Mouse (Mus musculus) frontal cortex, postnatal 10 days (tissue): ENCODE results near the gene Lhx4.

ENCODE experiments used
- DNase-seq, 2 experiments: peaks; one replicate each; pipeline ENCODE4 v3.0.0; 2022; ENCODE audit warnings: low spot score in 2 of 2, mixed read lengths in 1 of 2

Lhx4 gene

DNA sequence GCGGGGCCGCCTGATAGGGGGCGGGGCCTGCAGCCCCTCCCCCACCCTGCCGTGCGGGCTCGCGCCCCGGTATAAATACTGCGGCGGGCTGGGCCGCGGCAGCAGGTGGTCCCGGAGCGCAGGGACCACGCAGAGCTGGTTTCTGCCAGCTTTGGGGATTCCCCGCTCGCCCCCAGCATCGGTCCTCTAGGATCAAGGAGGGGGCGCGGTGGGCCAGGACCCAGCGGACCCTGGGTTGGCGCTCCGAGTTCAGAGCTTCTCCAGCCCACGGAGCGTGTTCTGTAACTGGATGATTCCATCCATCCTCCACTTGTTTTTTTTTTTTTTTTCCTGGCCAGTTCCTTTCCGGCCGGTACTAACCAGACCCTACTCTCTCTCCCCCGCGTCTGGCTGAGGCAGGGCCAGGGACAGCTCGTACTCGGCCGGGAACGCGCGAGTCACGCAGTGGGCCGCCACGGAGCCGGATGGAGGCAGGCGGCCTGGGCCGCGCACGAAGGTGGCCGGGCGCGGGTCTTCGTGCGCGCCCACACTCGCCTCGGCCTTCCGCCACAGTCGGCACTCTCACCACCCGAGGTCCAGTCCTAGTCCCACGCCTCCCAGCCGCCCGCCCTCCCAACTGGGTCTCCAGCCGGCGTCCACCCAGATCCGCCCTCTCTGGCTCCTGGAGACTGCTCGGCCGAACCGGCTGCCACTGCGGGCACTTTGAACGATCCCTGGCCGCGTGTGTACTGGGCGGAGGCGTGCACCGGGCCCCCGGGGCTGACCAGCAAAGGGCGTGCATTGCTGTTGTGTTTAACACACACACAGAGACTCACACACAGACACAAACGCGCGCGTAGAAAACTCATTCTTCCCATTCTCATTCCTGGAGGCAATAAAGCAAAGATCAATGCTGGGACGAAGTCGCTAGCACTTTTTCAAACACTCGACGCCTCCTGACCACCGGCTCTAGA, 8.8 kb downstream of the Lhx4 start:
- no peak for DNase-seq

DNA sequence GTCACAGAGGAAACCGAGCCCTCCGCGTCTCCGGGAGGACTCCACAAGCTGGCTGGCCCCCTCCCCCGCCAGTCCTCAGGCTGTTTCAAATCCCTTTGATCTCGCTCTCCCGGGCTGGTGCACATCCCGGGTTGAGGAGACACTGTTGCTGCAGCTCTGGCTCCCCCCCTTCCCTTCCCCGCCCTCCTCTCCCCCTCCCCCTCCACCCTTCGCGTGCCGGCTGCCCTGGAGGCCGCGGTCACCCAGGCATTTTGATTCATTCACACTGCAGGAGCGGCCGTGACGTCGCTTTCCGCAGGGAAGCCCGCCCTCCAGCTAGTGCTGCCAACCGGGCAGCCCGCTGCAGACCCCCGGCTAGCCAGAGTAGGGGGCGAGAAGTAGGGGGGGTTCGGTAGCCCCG, 9.5 kb downstream of the Lhx4 start:
- peak in 1 of 2 experiments; percentile 11 for DNase-seq

DNA sequence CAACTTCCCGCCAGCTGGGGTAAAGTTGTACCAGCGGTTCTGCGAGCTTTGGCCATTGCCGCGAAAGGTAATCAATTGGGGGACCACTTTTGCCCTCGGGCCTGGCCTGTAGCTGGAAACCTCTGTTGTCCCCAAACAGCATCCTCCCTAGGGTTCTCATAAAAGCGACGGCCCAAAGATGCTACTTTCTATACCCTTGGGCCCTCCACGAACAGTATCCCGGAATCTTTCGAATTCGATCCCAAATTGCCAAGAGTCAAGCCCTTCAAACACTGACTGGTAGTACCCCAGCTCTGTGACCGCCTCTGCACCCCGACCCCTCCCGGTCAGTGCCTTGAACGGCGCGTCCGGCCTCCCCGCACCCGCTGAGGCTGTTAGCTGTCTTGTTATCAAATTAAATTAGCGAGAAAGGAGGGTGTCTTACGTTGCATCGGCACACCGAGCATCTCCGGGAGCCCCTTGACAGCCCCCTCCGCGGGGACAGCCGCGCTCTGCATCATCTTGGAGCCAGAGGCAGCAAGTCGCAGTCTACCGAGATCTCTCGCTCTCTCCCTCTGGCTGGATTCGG, 10.0 kb downstream of the Lhx4 start:
- DNase-seq = no peak

DNA sequence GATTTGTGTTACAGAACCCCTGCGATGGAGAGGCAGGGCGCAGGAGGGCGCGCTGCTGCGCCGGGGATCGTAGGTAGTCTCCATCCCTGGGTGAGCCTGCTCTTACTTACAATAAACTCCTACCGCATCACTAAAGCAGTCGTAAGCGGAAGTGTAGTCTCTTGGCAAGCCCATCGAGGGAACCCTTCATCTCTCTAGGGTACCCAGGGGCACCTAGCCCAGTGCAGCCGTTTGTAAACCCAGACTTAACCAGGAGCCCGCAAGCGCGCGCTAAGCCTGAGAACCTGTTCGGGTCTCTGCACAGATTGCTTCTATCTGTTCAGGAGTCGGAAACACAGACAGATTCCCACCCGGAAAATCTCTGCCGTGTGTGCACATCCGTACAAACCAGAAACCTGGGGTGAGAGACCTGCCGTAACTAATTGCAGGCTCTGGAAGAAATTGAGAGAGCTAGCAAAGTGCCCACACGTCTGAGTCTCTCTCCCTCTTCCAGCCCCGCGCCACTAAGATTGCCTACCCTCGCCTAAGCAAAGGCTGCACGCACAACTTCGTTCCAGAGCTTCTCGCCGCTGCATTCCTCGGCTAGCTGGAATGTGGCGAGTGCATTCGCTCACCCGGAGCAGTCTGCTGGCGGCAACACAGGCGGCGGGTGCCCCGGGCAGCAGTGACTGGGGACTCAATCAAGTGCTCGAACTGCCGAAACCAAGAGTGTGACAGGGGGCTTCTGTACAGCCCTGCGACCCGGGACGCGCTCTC, 10.7 kb downstream of the Lhx4 start:
- DNase-seq = no peak

DNA sequence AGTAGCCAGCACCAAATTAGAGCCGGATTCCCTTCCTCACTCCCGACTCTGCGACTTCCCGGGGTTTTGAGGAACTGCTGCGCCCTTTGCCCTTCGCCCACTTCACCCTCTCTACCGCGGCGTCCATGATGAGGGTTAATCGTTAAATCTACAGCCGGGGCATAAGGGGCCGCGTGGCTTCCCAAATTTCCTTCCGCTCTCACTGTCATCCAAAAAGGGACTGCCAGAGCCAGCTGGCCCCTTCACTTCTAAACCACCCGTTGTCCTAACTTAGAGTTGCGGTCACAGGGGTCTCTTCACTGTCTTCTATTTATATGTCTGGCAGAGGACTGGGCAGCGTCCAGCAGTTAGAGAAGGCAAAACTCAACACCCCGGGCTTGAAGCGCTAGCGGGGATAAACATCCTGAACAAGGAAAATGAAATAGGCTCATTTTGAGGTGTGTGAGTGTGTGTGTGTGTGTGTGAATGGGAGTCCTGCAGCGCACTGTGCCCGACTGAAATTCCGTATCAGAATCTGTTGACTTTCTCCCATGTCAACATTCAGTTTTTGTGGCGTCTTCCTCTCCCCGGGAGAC, 13.6 kb downstream of the Lhx4 start:
- DNase-seq = no peak

DNA sequence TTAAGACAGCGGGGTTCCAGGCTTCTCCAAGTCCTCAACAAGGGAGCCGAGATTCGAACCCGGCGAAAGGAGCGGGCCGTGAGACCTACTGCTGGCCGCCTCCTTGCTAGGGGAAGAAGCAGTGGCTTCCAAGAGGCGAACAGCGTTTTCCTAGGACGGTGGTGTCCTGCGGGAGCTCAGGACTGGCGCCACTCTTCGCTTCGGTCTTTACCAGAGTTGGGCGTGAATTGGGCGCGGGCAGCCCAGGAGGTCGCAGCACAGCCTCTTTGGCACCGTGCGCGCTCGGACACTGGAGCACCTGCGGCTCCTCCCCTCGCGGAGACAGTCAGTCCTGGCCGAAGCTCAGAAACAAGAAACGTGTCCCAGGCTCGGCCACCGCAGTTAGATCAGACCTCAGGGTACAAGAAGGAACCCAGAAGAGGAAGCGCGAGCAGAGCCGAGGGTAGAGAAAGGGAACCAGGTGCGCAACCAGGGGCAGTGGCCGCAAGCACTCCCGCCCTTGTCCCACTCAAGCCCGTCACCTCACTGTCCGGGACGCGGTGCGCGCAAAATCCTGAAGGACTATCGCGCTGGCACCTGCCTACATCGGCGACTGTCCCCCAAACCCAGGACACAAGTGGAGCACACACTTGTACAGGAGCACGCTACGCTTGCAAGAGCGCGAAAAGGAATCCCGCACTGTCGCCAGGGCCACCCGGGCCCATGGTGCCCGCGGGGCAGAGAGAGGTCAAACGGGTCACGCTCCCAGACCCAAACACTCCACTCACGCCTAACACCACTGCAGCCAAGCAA, 14.3 kb downstream of the Lhx4 start:
- DNase-seq = no peak

DNA sequence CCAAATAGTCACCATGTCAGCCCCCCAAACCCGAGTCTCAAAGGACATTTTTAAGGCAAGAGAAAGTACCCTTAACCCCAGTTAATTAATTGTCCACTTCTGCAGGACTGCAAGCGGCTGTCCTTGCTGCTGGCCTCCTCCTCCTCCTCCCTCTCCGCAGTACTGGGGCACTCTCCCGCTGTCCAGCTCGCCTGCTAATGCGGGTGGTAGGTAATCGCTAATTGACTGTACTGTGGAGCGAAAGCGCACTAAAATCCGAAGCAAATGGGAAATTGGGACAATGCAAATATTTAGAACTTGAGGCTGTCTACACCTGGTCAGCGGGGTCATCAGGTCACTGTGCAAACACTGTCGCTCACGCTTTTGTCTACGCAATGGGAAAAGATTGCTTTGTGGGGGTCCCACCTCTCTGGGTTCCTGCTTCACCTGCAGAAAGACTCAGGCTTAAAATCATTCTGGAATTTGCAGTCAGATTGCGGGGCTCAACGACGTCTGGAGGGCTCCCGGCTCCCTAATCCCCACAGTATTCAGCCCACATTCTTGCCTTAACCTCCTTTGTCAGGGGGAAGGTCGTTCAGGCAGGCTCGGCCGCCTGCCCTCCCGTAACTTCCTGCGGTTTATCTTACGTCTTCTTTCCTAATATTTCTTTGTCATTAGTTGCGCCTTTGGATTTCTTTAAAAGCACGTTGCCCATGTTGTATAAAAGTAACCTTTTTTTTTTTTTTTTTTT, 15.2 kb downstream of the Lhx4 start:
- no peak for DNase-seq

DNA sequence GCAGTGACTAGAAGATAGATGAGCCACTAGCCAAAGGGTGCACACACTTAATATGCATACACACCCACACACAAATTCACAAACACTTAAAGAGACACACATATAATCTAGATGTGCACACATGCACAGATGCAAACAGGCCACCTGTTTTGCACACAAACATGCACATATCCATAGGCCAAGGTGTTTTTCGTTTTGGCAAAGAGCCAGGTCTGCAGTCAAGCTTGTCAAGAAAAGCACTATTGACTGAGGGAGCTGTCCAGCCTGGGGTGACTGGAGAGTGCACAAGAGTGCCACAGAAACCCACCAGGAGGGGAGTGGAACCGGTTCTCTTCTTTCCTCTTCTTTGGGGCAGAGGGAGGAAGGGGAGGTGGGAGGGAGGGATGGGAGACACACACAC, 20.3 kb downstream of the Lhx4 start:
- no peak for DNase-seq

DNA sequence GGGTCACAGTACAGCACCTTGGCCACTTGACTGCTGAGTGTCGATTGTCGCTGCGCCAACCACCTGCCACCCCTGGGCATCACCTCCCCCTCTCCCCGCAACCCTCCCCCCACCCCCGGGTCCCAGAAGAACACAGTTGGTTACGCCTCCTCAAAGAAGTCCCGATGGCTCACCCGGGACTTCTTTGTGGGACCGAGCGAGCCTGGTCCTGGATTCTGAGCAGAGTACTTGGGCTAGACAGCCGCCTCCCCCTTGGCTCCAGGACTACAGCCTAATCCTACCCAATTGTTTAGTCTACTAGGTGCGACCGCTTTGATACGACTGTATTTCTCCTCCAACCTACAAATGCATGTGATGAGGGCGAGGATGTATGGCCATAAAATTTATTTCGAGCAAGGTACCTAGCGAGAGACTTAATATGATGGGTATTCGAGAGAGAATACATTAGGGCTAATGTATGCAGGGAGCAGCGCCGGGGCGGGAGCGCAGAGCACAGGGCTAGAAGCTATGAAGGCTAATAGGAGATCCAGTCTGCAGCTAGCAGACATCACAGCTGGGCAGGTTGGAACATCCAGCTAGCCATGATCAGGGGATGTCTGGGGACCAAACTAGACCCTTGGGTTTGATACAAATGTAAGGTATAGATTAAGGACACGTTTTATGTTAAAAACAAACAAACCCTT, 22.2 kb downstream of the Lhx4 start:
- no peak for DNase-seq

DNA sequence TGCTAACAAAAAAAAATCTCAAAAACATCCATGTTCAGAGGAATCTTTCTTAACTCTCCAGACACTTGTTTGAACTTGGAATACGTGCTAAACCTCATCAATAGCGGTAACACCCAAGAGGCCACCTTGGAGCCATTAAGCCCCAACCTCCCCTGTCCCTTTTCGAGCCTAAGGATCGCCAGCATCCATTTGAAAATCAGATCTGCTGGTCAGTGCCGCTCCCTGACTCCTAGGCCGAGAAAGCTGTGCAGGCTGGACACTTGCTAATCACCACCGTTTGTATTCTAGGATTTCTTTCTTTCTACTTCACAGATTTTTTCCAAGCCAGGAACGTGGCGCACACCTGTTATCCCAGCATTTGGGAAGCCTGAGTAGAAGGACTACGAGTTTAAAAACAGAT, 23.7 kb downstream of the Lhx4 start:
- DNase-seq = no peak

DNA sequence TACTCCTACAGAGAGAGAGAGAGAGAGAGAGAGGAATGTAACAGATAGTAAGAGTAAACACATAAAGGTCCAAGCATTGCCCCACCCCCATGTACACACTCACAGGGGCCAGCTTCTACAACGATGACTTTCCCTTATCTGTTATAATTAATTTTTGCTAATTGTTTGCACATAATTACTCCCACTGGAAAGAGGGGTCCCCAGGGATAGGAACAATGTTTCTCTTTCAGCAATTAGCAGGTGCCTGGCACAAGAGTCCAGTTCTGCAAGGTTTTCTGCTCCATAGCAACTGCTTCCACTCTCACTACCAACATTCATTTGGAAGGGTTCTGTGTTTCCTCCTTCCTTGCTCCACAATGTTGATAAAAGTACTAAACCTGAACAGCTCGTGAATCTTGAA, 25.6 kb downstream of the Lhx4 start:
- DNase-seq = no peak

DNA sequence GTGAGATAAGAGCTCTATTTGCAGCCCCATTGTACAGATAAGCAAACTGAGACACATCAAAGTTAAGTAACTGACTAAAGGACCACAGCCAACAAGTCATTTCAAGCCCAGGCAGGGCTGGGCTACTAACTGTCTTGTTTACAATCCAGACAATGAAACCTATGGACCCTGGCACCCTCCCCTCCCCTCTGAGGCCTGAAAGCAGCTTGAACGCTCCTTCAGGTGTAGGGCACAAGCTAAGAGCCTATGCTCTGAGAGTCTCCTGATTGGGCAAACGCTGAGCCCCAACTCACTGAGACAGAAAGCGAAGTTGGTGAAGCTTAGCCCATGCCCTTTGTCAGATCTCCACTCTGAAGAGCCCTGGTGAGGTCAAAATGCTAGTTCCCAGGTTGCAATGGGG, 27.2 kb downstream of the Lhx4 start:
- no peak for DNase-seq

DNA sequence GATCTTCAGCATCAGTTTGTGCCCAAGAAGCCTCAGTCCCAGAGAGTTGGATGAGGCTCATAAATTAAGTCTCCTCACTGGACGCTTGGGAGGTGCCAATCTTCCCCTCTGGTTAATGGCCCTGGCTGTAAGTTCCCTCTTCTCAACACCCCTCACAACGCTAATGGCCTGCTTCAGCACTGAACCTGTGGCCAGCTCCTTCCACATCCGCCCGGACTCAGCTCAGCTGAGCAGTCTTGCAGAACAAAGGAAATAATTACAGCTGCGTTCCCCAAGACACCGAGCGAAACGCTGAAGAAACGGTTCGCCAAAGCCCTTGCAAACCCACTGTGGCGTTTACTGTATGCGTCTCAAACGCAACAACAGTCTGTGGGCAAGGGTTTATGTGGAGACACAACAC, 29.3 kb downstream of the Lhx4 start:
- no peak for DNase-seq

DNA sequence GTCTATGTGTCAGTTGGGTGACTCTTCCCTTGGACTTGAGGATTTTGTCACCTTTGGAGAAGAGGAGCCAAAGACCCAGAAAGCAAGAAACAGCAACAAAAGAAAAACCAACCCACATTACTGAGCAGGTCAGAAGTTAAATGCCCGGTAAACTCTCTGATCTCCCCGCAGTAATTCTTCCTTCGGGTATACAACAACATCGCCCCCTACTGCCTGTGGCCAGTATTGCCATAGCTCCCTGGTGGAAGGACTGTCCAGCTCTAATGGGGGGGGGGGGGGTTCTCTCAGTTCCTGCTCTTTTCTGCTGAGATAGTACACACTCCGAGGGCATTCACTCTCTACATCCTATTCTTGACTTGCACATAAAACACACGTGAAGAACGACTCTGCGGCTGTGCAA, 30.0 kb downstream of the Lhx4 start:
- no peak for DNase-seq

DNA sequence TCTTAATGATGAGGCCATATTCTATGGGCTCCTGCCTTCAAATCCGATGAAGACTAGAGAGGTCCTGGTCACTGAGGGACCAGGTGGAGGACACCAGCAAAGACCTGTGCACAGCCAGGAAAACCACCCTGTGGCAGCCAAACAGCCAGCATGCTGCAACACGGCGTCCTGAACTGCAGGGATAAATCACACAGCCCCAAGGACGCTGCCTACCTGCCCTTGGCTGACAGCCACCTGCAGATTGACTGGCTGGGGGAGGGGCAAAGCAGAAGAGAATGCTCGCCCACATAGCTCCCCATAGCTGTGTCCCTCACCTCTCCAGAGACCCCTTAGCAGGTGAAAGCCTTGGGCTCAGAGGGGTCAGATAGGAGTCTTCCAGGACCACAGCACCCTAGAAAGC, 31.5 kb downstream of the Lhx4 start:
- DNase-seq = no peak

DNA sequence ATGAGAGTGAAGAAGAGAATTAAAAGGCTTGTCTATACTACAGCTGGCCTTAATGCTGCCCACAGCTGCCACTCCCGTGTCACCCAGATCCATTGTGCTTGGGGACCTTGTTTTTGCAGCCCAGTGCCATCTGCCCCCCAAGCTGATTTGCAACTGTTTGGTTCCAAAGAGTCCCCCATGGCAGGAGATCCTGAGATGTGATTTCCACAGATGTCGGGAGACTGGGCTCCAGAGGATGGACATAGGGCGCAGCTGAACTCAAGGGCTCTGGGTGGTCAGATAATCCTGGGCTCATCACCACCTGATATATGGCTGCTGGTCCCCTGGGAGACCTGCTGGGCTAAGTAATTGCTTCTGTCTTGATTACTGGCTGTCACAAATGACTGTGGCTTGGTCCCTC, 32.6 kb downstream of the Lhx4 start:
- DNase-seq = no peak

DNA sequence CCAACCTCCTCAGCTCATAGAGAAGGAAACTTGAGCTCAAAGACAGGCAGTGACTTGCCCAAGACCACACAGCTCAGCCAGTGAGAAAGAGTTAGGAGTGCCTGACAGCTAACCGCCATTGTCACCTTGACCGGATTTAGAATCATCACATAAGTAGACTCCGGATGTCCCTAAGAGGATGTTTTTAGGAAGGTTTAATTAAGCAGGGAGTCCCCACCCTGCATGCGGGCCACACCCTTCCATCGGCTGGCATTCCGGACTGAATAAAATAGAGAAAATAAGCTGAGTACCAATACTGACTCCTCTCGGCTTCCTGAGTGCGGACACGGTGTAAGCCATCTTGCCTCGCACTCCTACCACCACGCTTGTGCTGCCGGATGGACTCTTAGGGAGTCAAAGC, 34.2 kb downstream of the Lhx4 start:
- no peak for DNase-seq

DNA sequence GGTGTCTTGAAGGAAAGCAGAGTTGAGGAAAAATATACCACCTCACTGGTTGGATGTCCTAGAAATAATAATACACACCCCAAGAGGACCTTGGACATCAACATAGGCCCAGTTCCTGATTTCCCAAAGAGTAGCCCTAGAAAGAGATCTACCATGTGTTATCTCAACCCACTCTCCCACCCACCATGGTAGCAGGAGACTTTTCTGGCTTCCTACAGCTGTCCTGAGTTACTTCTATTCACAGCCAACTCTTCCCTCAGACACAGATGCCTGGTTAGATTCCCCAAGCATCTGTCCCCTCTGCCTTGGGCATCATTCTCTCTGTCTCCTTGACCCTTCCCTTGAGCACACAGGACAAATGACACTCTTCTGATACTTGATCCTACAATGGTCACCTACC, 36.1 kb downstream of the Lhx4 start:
- no peak for DNase-seq

DNA sequence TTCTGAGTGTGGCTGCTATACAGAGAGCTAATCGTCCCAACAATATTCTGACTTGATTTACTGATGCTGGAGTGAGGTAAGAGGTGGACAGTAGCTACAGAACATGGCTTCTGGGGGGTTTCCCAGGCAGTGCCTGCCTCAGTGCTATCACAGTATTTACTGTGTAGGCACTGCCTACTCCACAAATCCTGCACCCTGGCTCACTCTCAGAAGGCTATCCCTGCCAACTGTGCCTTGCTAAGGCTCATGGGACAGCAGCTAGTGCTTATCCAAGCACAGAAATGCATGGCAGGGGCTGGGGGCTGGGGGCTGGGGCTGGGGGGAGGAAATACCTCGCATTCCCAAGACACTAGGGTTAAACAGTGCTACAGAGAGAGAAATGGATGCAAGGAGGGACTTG, 38.2 kb downstream of the Lhx4 start:
- DNase-seq = no peak

DNA sequence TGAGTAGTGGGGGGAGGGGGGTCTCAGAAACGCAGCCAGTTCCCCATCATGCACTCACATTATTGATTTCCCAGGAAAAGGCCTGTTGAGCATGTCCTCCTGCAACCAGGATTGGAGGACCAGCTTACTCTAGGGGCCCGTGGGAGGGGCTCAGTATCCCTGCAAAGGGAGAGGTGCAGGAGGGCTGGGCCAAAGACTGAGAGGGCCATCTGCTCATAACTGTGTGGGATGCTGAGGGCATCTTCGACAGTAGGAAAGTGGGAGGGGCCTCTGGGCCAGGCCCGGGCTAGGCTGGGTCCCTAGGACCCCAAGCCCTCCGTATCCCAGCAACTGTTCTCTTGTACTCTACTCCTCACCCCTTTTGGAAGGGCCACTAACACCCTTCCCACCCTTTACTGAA, 47.3 kb downstream of the Lhx4 start:
- DNase-seq = no peak
